Mouse (Mus musculus): ENCODE measurements around the gene Emp3.
"Not testable (repeated sequence)": the region's sequence is repeated elsewhere in the genome, so short reads cannot be mapped to it uniquely, and the experiment has no call there.

Gene Emp3

DNA sequence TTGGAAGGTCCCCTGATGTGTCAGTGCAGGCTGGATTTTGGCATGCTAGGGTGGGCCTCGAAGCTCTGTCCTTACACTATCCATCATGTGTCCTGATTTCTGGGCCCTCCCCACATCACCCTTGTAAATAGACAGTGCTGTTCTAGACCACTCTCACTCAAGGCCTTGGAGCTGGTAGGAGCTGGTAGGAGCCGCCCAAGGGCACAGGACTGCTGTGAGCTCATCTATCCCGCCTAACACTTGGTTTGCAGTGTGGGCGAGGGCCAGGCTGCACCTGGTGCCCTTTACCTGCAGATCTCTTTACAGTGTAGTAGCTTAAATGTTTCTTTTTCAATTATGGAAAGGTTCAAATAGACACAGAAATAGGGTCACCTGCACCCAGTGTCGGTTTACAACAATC lies 6.2 kb downstream of the Emp3 start:
- DNase-seq (ENCODE audit: low spot score) = no peak

- no peak for DNase-seq (ENCODE audit: low spot score)
These were observed 7.1 kb downstream of the Emp3 start for GRCm38 (mm10) chr7:45914067-45914466.

- no peak for DNase-seq (ENCODE audit: low spot score)
These were observed 12.1 kb downstream of the Emp3 start for GRCm38 (mm10) chr7:45909145-45909544.

- DNase-seq (ENCODE audit: low spot score) = no peak
These were observed 12.8 kb downstream of the Emp3 start for GRCm38 (mm10) chr7:45908384-45908783.

DNA sequence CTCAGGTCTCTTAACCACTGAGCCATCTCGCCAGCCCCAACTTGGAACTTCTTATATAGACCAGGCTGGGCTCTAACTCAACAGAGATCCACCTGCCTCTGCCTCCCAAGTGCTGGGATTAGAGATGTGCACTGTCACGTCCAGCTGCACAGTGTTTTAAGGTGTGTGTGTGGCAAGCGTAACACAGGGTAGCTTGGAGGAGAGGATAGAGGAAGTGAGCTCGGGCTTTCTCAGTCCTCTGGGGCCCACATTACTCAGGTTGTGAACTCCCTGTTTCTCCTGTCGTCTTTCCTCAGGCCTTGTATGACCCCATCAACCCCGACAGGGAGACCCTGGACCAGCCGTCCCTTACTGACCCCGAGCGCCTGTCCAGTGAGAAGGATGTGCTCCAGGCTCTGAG lies 14.6 kb downstream of the Emp3 start:
- DNase-seq (ENCODE audit: low spot score) = no peak

- DNase-seq (ENCODE audit: low spot score) = no peak
These were observed 18.7 kb downstream of the Emp3 start for GRCm38 (mm10) chr7:45902481-45903002.

GRCm38 (mm10) chr7:45901562-45901961 lies 19.6 kb downstream of the Emp3 start:
- peak; percentile 67 for DNase-seq (ENCODE audit: low spot score)

DNA sequence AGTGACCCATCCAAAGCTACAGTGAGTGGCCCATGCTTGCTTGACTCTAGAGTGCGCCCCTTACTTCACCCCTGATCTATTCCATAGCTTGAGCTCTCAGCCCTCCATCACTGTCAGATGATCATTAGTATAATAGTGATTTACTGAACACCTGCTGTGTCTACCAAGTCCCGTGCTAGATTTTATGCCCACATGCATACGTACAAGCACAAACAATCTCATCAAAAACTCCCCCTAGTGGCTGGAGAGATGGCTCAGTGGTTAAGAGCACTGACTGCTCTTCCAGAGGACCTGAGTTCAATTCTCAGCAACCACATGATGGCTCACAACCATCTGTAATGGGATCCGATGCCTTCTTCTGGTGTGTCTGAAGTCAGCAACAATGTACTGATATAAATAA lies 23.1 kb downstream of the Emp3 start:
- DNase-seq (ENCODE audit: low spot score) = peak; percentile 45

DNA sequence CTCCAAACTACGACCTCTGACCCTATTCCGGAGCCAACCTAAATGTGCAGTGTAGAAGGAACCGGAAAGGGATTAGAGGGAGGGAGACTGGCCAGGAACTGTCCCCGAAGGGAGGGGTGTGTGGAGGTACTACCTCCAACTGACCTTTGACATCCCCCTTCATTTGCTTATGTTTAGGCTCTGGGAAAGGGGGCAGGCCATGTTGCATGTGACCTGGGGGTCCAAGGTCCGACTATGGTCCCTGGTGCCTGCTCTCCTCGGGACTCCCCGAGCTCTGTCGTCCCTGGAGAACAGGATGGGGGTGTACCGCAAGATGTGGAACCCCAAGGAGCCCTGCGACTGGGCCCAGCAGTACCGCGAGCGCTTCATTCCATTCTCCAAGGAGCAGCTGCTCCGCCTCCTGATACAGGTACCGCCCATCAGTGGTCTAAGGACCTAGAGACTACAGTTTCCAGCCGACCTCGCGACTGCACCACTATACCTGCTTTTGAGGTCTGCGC lies 23.9 kb downstream of the Emp3 start:
- DNase-seq (ENCODE audit: low spot score) = peak; percentile 75

DNA sequence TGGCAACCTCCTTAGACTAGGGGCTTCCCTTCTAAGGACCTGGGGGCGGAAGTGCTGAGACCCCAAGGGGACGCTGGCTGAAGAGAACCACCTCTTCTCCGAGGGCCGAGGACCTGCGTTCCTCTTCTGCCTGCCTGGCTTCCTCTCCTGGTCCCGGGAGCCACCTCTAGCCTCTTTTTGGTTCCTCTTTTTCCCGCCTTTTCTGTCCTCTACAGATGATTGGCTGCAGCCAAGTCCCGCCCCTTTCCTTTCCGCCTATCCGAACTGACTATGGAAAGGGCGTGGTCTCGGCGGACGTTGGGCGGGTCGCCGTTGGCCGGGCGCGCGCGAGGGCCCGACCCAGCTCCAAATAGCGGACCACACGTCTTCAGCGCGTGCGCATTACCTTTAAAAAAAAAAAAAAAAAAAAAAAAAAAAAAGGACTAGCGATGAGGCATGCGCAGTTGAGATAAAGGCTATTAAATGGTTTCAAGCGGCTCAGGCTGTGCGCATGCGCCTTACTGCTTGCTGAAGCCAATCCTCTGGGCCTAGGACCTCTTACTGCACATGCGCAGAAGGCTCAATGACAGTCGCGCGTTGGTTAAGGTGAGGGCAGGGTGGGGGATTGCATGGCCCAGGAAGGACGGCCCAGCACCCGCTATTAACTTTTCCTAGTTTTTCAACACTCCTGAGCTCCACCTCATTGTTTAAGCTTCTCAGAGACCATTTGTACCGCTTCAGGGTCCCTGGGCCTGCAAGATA lies 24.5 kb downstream of the Emp3 start, which contains the start of the genes Syngr4 and Tmem143:
Gene Syngr4, minus strand, starts transcription at position 198 of the 741 bp plus-strand sequence.
Gene Tmem143, plus strand, starts transcription at position 425 of the 741 bp plus-strand sequence.
- peak; percentile 100 for DNase-seq (ENCODE audit: low spot score)

GRCm38 (mm10) chr7:45895931-45896516 lies 25.2 kb downstream of the Emp3 start:
- DNase-seq (ENCODE audit: low spot score) = no peak

DNA sequence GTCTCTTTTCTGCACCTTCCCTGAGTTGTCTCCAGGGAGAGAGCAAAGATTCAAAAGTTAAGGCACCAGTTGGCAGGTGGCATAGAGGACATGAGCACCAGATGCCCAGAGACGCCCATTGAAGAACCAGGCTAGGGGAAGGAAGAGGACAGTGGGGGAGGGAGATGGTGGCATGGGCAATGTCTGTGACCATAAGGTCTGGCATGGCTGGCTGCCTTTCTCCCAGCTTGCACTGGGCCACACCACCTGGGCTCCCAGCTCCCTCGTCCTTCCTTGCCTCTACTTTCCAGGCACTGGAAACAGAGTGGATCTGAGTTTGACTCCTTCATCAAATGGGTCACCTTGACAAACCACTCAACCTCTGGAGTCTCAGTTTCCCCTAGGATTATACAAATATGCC lies 28.6 kb downstream of the Emp3 start:
- DNase-seq (ENCODE audit: low spot score) = no peak

- DNase-seq (ENCODE audit: low spot score) = no peak
These were observed 34.0 kb downstream of the Emp3 start for GRCm38 (mm10) chr7:45887246-45887645.

GRCm38 (mm10) chr7:45881011-45881410 lies 40.2 kb downstream of the Emp3 start:
- no peak for DNase-seq (ENCODE audit: low spot score)

DNA sequence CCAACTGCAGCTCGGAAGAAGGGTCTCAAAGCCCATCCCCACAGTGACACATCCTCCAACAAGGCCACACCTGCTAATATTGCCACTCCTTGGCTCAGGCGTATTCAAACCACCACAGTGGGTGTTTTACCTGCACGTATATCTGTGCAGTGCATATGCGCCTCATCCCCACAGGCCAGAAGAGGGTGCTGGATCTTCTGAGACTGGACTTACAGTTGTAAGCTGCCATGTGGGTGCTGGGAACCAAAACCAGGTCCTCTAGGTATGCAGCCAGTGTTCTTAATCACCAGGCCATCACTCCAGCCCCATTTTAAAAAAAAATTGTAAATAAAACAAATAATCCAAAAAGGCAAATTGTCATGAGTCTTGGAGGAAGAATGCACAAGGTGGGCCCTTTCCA lies 40.7 kb downstream of the Emp3 start:
- DNase-seq (ENCODE audit: low spot score) = no peak

GRCm38 (mm10) chr7:45878278-45878677 lies 42.9 kb downstream of the Emp3 start, which contains the start of gene Grin2d:
Gene Grin2d (minus strand): TSS chr7:45878378.
- DNase-seq (ENCODE audit: low spot score) = not testable (repeated sequence)

- DNase-seq (ENCODE audit: low spot score) = no peak
These were observed 44.3 kb downstream of the Emp3 start for GRCm38 (mm10) chr7:45876895-45877294.

GRCm38 (mm10) chr7:45873061-45873947 lies 47.9 kb downstream of the Emp3 start:
- peak; percentile 54 for DNase-seq (ENCODE audit: low spot score)

DNA sequence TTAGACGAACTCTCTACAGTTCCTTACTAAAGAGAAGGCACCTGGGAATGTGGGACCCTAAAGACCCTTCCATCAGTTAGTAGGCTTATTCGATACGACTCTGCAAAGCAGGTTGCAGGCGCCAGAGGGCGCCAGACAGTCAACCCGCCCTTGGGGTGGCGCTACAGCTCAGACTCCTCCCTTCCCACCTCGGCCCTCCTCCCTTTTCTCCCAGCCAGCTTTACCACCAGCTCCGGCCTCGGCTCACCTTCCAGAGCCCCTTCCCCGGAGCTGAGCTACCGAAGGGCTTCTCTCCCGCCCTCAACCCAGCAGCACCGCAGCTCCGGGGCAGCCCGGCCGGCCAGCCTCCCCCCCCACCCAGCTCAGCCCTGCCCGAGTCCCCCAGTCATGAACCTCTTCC lies 48.6 kb downstream of the Emp3 start, which contains the start of gene Kdelr1:
Gene Kdelr1, plus strand, starts transcription at position 149 of the 400 bp plus-strand sequence.
- DNase-seq (ENCODE audit: low spot score) = peak; percentile 91

GRCm38 (mm10) chr7:45870282-45871058 lies 50.7 kb downstream of the Emp3 start:
- no peak for DNase-seq (ENCODE audit: low spot score)

DNA sequence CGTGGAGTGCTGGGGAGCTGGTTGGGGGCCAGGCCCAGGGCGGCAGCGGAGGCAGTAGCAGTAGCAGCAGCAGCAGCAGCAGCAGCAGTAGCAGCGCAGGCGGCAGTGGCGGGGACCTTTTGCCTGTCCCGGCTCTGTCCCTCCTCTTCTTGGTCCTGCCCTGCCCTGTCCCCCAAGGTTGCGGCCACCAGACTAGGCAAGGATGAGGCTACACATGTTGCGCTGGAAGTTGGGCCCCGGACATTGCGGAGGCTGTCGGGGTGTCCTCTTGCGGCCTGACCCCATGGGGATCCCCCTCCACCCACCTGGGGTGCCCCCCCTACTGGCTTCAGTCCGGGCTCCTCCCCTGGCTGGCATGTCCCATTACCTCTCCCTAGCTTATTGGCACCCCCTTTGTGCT lies 51.4 kb downstream of the Emp3 start:
- DNase-seq (ENCODE audit: low spot score) = no peak
